Mouse (Mus musculus) heart, adult 2 months (tissue): ENCODE measurements at regions not wholly inside any gene's neighbourhood (a gene's known extent, or its start where the extent isn't known, plus 50 kb on each side); places are given as distances from the start of the nearest gene placed in this dataset.

Source experiments
- DNase-seq, 2 experiments: peaks; one replicate each; pipeline ENCODE4 v3.0.0; 2021
- H3K27ac ChIP-seq: fragments of 200-600 bp; 2 replicates; pipeline ENCODE4 v1.8.1; 2022
- H3K27me3 ChIP-seq: fragments of 200-500 bp; 2 replicates; pipeline ENCODE4 v1.6.1; 2012; ENCODE audit warnings: mild to moderate bottlenecking, low read length, inconsistent platforms, mixed read lengths; ENCODE audit not compliant: control insufficient read depth, insufficient read depth
- H3K36me3 ChIP-seq: fragments of 200-500 bp; 2 replicates; pipeline ENCODE4 v1.6.1; 2012; ENCODE audit warnings: low read length, inconsistent platforms; ENCODE audit not compliant: control insufficient read depth, insufficient read depth
- H3K4me1 ChIP-seq: fragments of 200-500 bp; 2 replicates; pipeline ENCODE4 v1.6.1; 2011; ENCODE audit warnings: low read length; ENCODE audit not compliant: control insufficient read depth, insufficient read depth
- H3K4me3 ChIP-seq: fragments of 200-600 bp; 2 replicates; pipeline ENCODE4 v1.8.1; 2022
- H3K79me2 ChIP-seq: fragments of 200-500 bp; replicated peaks from 2 replicates; pipeline ENCODE4 v1.6.1; 2012; ENCODE audit warnings: mild to moderate bottlenecking, inconsistent platforms, low read length, moderate library complexity, mixed read lengths; ENCODE audit not compliant: control insufficient read depth, insufficient read depth
- H3K9ac ChIP-seq: fragments of 200-500 bp; 2 replicates; pipeline ENCODE4 v1.6.1; 2012; ENCODE audit warnings: low read depth, mild to moderate bottlenecking, control low read depth, inconsistent platforms, low read length, mixed read lengths
- CTCF ChIP-seq: fragments of 200-600 bp; IDR thresholded peaks from 2 replicates; pipeline ENCODE4 v1.8.1; 2022; ENCODE audit warnings: antibody characterized with exemption, mild to moderate bottlenecking, moderate library complexity
- EP300 ChIP-seq: fragments of 200-500 bp; IDR thresholded peaks from 2 replicates; pipeline ENCODE4 v1.6.1; 2011; ENCODE audit warnings: low read depth, low read length, control low read depth; ENCODE audit not compliant: insufficient read depth
- POLR2A ChIP-seq: fragments of 200-500 bp; IDR thresholded peaks from 2 replicates; pipeline ENCODE4 v1.6.1; 2011; ENCODE audit warnings: mild to moderate bottlenecking, low read depth, low read length, control low read depth; ENCODE audit not compliant: insufficient read depth
- WGBS: fragments of 180-500 bp; shearing (Covaris S2); methylation state at CpG from one replicate; pipeline ENCODE4 v1.1.7; 2018; 5-methylcytosine and 5-hydroxymethylcytosine counted together
- intact Hi-C: fragments of 180-260 bp; cut with DNase I; formaldehyde crosslinking; loops from one replicate; pipeline ENCODE4 v1.15.1; 2025

- H3K4me3 ChIP-seq, result no peak overlapping the region
- no peak overlapping the region for H3K27ac ChIP-seq
- TF ChIP-seq POLR2A, result no peak
- 0 out of 2 replicates have a peak, but pooled peaks have one; percentile 16 for TF ChIP-seq EP300
- peak; percentile 82 for TF ChIP-seq CTCF
- no peaks in the 10 kb centered on the region for H3K36me3 ChIP-seq
- no peaks in the 10 kb centered on the region for H3K27me3 ChIP-seq
- no peaks in the 10 kb centered on the region for H3K4me1 ChIP-seq
- intact Hi-C loops, result loop anchor here (1.0 to 10.0 kb wide), 4 partner anchors 83 to 1231 kb away; no protein-coding TSS in a partner anchor
- DNase-seq, result peak in 1 of 2 experiments; percentile 46
- 41% methylated on average over 4 of the region's 4 CpGs for WGBS
- H3K79me2 ChIP-seq, result no peaks in the 10 kb centered on the region
- no peak overlapping the region for H3K9ac ChIP-seq
These were observed 62.4 kb upstream of the Ppp2r3a start for GRCm38 (mm10) chr9:101314036-101314435.

GRCm38 (mm10) chr9:101306408-101306935 lies 54.9 kb upstream of the Ppp2r3a start:
- Histone ChIP-seq H3K4me3 (no peak overlapping the region), H3K36me3 (no peaks in the 10 kb centered on the region), H3K27ac (no peak overlapping the region), H3K27me3 (no peaks in the 10 kb centered on the region), H3K4me1 (no peaks in the 10 kb centered on the region), H3K79me2 (no peaks in the 10 kb centered on the region), H3K9ac (no peak overlapping the region)
- TF ChIP-seq EP300 (no peak), POLR2A (no peak), CTCF (no peak)
- intact Hi-C loops, result no loop called here
- no peak for DNase-seq
- WGBS, result 90% methylated on average over 10 of the region's 10 CpGs

GRCm38 (mm10) chr9:101305730-101306129 lies 54.1 kb upstream of the Ppp2r3a start:
- WGBS, result 83% methylated on average over 4 of the region's 4 CpGs
- no peak for TF ChIP-seq CTCF
- TF ChIP-seq POLR2A, result no peak
- no peak for TF ChIP-seq EP300
- no peak overlapping the region for H3K4me3 ChIP-seq
- H3K79me2 ChIP-seq, result no peaks in the 10 kb centered on the region
- no peak overlapping the region for H3K9ac ChIP-seq
- H3K36me3 ChIP-seq, result no peaks in the 10 kb centered on the region
- no peaks in the 10 kb centered on the region for H3K4me1 ChIP-seq
- H3K27ac ChIP-seq, result no peak overlapping the region
- no peak for DNase-seq
- no peaks in the 10 kb centered on the region for H3K27me3 ChIP-seq
- intact Hi-C loops, result no loop called here
